Mouse (Mus musculus) heart, embryonic 12.5 days (tissue): ENCODE results near the gene Gm28043. TPM values are rescaled to one million over a fixed set of nuclear protein-coding genes. Genes with fewer than 3 reads are reported as not detected.
A peak's percentile ranks its signal among the peaks of the same experiment; 100 is the strongest.

ENCODE experiments used
- ATAC-seq: fragments of 200-750 bp; cut with Nextera tagmentation; 2 replicates; pipeline ENCODE4 v1.8.0; 2017; ENCODE audit warnings: moderate TSS enrichment, moderate library complexity; ENCODE audit not compliant: insufficient number of reproducible peaks, low FRiP score
- H3K27ac ChIP-seq: fragments of 300-500 bp; sonication (generic); 2 replicates; pipeline ENCODE4 v1.5.1; 2016; ENCODE audit warnings: mild to moderate bottlenecking, moderate library complexity; ENCODE audit not compliant: poor library complexity, severe bottlenecking
- H3K27me3 ChIP-seq: fragments of 300-500 bp; sonication (generic); replicated peaks from 2 replicates; pipeline ENCODE4 v1.6.1; 2016; ENCODE audit warnings: mild to moderate bottlenecking, moderate library complexity
- H3K36me3 ChIP-seq: fragments of 300-500 bp; sonication (generic); 2 replicates; pipeline ENCODE4 v1.6.1; 2016; ENCODE audit warnings: mild to moderate bottlenecking, moderate library complexity
- H3K4me1 ChIP-seq: fragments of 300-500 bp; sonication (generic); replicated peaks from 2 replicates; pipeline ENCODE4 v1.6.1; 2016; ENCODE audit warnings: mild to moderate bottlenecking
- H3K4me2 ChIP-seq: fragments of 300-500 bp; sonication (generic); 2 replicates; pipeline ENCODE4 v1.6.1; 2016; ENCODE audit warnings: mild to moderate bottlenecking, moderate library complexity
- H3K4me3 ChIP-seq: fragments of 300-500 bp; sonication (generic); 2 replicates; pipeline ENCODE4 v1.5.1; 2016; ENCODE audit warnings: mild to moderate bottlenecking
- H3K9ac ChIP-seq: fragments of 300-500 bp; sonication (generic); 2 replicates; pipeline ENCODE4 v1.6.1; 2016; ENCODE audit warnings: mild to moderate bottlenecking, moderate library complexity
- H3K9me3 ChIP-seq: fragments of 300-500 bp; sonication (generic); replicated peaks from 2 replicates; pipeline ENCODE4 v1.6.1; 2016; ENCODE audit warnings: mild to moderate bottlenecking, moderate library complexity
- WGBS: fragments of 180-500 bp; shearing (Covaris S2); methylation state at CpG from one replicate; pipeline ENCODE4 v1.1.7; 2016; 5-methylcytosine and 5-hydroxymethylcytosine counted together
- polyA plus RNA-seq: library from polyadenylated mRNA; unstranded; fragments of >200 nt; fragmentation: Nextera tagmentation; extraction: Ambion mirVana; gene quantifications from 2 replicates; pipeline ENCODE4 v1.2.1, GENCODE M21; 2016

The Gm28043 gene
- polyA plus RNA-seq, 1 experiment from 2014 or later, result 2.1 TPM

DNA sequence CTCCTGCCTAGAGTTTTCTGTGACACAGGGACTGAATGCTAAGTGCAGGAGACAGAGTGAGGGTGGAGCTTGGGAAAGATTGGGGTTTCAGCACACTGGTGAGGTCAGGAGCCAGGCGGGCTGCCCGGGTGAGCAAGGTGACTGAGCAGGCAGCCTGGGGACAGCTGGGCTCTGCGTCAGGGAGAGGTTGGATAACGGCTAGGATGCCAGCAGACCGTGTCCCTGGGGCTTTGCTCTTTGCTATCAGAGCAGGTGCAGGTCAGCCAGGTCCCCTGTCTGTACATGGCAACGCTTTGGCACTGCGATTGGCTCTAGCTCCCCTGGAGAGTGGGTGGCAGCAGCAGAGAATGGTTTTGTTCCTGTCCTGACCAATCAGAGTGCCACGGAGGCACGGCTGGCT, 12.6 kb downstream of the Gm28043 start:
- 93% methylated on average over 9 of the region's 9 CpGs for WGBS
- Histone ChIP-seq H3K9ac (no peak overlapping the region), H3K36me3 (peaks cover 94% of the 10 kb centered on the region)

DNA sequence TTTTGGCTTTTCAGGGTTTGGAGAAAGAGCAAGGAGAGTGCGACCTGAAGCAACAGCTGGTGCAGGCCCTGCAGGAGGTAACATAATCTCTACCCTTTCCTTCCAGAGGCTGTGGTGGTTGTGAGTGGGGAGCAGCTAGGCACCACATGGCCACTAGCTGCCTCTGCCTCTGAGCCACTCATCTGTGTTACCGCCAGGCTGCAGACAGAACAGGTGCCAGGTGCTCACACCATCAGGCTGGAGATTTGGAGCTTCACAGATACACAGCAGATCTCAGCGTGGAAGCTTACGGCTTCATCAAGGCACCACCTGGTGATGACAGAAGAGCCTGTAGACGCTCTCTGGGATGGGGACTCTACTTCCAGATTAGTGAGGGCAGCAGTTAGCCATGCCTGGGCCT, 14.3 kb downstream of the Gm28043 start:
- ATAC-seq, result no peak
- no peak overlapping the region for H3K4me3 ChIP-seq
- H3K27ac ChIP-seq, result no peak overlapping the region
- H3K4me2 ChIP-seq, result no peak overlapping the region
- WGBS, result 74% methylated on average over 5 of the region's 5 CpGs
- no peaks in the 10 kb centered on the region for H3K27me3 ChIP-seq
- H3K9ac ChIP-seq, result no peak overlapping the region
- no peaks in the 10 kb centered on the region for H3K9me3 ChIP-seq
- H3K4me1 ChIP-seq, result no peaks in the 10 kb centered on the region
- H3K36me3 ChIP-seq, result peaks cover 93% of the 10 kb centered on the region

More for the DNA sequence above, 12.6 kb downstream of the Gm28043 start:
- H3K4me1 ChIP-seq, result no peaks in the 10 kb centered on the region
- H3K9me3 ChIP-seq, result no peaks in the 10 kb centered on the region
- no peak overlapping the region for H3K27ac ChIP-seq
- H3K27me3 ChIP-seq, result no peaks in the 10 kb centered on the region
- no peak overlapping the region for H3K4me3 ChIP-seq
- no peak for ATAC-seq
- H3K4me2 ChIP-seq, result no peak overlapping the region

- H3K4me2 ChIP-seq, result no peak overlapping the region
- H3K4me3 ChIP-seq, result no peak overlapping the region
- ATAC-seq, result no peak
- H3K9ac ChIP-seq, result no peak overlapping the region
- WGBS, result 49% methylated on average over 5 of the region's 5 CpGs
- peaks cover 95% of the 10 kb centered on the region for H3K36me3 ChIP-seq
- no peaks in the 10 kb centered on the region for H3K9me3 ChIP-seq
- no peaks in the 10 kb centered on the region for H3K27me3 ChIP-seq
- H3K27ac ChIP-seq, result no peak overlapping the region
- H3K4me1 ChIP-seq, result no peaks in the 10 kb centered on the region
Observed at GRCm38 (mm10) chr17:29629620-29630019, 14.9 kb downstream of the Gm28043 start.

DNA sequence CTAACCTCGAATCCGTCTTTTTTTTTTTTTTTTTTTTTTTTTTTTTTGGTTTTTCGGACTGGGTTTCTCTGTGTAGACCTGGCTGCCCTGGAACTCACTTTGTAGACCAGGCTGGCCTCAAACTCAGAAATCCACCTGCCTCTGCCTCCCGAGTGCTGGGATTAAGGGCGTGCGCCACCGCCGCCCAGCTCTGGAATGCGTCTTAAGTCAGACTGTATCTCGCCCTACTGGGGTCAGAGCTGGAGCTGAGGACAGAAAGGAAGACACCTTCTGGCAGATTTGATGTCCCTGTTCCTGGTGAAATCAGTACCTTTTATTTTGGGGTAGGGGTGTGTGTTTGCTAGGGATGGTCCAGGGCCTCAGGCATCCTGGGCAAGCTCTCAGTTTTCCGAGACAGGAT, 17.6 kb downstream of the Gm28043 start:
- no peak overlapping the region for H3K27ac ChIP-seq
- H3K4me1 ChIP-seq, result peaks cover 9% of the 10 kb centered on the region
- H3K4me2 ChIP-seq, result no peak overlapping the region
- 90% methylated on average over 11 of the region's 11 CpGs for WGBS
- no peak for ATAC-seq
- H3K4me3 ChIP-seq, result no peak overlapping the region
- H3K36me3 ChIP-seq, result peaks cover 93% of the 10 kb centered on the region
- no peak overlapping the region for H3K9ac ChIP-seq
- H3K27me3 ChIP-seq, result no peaks in the 10 kb centered on the region
- H3K9me3 ChIP-seq, result no peaks in the 10 kb centered on the region

- no peak overlapping the region for H3K4me3 ChIP-seq
- H3K4me1 ChIP-seq, result peaks cover 16% of the 10 kb centered on the region
- H3K27ac ChIP-seq, result no peak overlapping the region
- no peaks in the 10 kb centered on the region for H3K9me3 ChIP-seq
- H3K36me3 ChIP-seq, result peaks cover 88% of the 10 kb centered on the region
- no peaks in the 10 kb centered on the region for H3K27me3 ChIP-seq
- ATAC-seq, result no peak
- WGBS, result 84% methylated on average over 8 of the region's 8 CpGs
- no peak overlapping the region for H3K4me2 ChIP-seq
- no peak overlapping the region for H3K9ac ChIP-seq
Observed at GRCm38 (mm10) chr17:29635492-29635891, 20.8 kb downstream of the Gm28043 start.

DNA sequence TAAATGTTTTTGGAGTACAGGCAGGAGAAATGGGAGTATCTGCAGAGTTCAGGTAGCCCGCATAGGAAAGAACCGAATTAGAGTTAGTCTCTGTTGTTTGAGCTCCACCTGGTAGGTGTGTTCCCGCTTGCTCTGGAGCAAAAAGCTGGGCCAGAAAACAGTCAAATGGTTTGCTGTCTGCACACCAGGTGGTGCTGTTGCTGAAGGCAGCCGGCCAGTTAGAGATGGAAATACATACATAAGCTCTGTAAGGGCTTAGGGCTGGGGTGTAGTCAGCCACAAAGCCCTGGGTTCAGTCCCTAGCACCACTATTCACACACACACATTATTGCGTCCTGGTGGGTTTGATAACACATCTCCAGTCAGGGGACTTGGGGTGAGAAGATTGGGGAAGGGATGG, 21.4 kb downstream of the Gm28043 start:
- Histone ChIP-seq H3K4me3 (no peak overlapping the region), H3K4me2 (no peak overlapping the region), H3K27me3 (no peaks in the 10 kb centered on the region), H3K4me1 (peaks cover 16% of the 10 kb centered on the region), H3K9me3 (no peaks in the 10 kb centered on the region), H3K9ac (no peak overlapping the region), H3K27ac (no peak overlapping the region), H3K36me3 (peaks cover 88% of the 10 kb centered on the region)
- 60% methylated on average over 5 of the region's 5 CpGs for WGBS
- ATAC-seq, result no peak

- Histone ChIP-seq H3K36me3 (peaks cover 90% of the 10 kb centered on the region), H3K4me1 (peaks cover 16% of the 10 kb centered on the region), H3K9ac (no peak overlapping the region), H3K4me3 (no peak overlapping the region), H3K27ac (no peak overlapping the region), H3K9me3 (no peaks in the 10 kb centered on the region), H3K27me3 (no peaks in the 10 kb centered on the region), H3K4me2 (no peak overlapping the region)
- ATAC-seq, result peak; percentile 39; the same call in 1 of the 2 replicates
- 73% methylated on average over 4 of the region's 4 CpGs for WGBS
Observed at GRCm38 (mm10) chr17:29637377-29637776, 22.7 kb downstream of the Gm28043 start.

GRCm38 (mm10) chr17:29637895-29638294, 23.2 kb downstream of the Gm28043 start:
- no peak for ATAC-seq
- WGBS, result 61% methylated on average over 8 of the region's 8 CpGs
- Histone ChIP-seq H3K27me3 (no peaks in the 10 kb centered on the region), H3K4me3 (no peak overlapping the region), H3K27ac (peak overlapping the region; percentile 22; the same call in 1 of the 2 replicates), H3K9ac (no peak overlapping the region), H3K4me2 (no peak overlapping the region), H3K36me3 (peaks cover 91% of the 10 kb centered on the region), H3K4me1 (peaks cover 16% of the 10 kb centered on the region), H3K9me3 (no peaks in the 10 kb centered on the region)

DNA sequence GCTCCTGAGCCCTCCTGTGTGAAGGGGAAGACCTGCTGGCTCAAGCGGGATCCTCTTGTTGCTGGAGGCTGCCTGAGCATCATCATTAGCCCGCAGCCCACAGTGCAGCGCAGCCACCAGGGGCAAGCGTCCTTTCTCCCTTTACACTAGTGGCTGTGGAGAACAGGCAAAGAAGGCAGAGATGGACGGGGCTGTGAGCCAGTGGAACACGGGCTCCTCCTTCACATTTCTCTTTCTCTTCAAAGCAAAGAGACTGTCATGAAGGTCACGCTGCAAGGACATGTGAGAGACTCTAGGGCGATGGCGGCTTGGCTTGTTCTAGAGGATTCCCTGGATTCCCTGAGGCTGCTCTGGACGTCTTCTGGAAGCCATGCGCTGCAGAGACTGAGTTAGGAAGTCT, 26.3 kb downstream of the Gm28043 start:
- Histone ChIP-seq H3K27ac (no peak overlapping the region), H3K9ac (no peak overlapping the region), H3K4me3 (no peak overlapping the region), H3K36me3 (peaks cover 66% of the 10 kb centered on the region), H3K27me3 (no peaks in the 10 kb centered on the region), H3K9me3 (no peaks in the 10 kb centered on the region), H3K4me2 (no peak overlapping the region), H3K4me1 (peaks cover 26% of the 10 kb centered on the region)
- WGBS, result 84% methylated on average over 11 of the region's 11 CpGs
- ATAC-seq, result no peak

GRCm38 (mm10) chr17:29642219-29642618, 27.5 kb downstream of the Gm28043 start:
- H3K9me3 ChIP-seq, result no peaks in the 10 kb centered on the region
- 68% methylated on average over 3 of the region's 3 CpGs for WGBS
- peaks cover 62% of the 10 kb centered on the region for H3K36me3 ChIP-seq
- peaks cover 18% of the 10 kb centered on the region for H3K4me1 ChIP-seq
- no peaks in the 10 kb centered on the region for H3K27me3 ChIP-seq
- no peak overlapping the region for H3K9ac ChIP-seq
- no peak overlapping the region for H3K4me2 ChIP-seq
- no peak for ATAC-seq
- no peak overlapping the region for H3K27ac ChIP-seq
- no peak overlapping the region for H3K4me3 ChIP-seq

- Histone ChIP-seq H3K4me3 (peak overlapping the region; percentile 13; the same call in 1 of the 2 replicates), H3K9ac (no peak overlapping the region), H3K27ac (0 out of 2 replicates have a peak overlapping the region, but pooled peaks have one; percentile 34), H3K4me1 (peaks cover 16% of the 10 kb centered on the region; the same call in 1 of the 2 replicates), H3K36me3 (peaks cover 6% of the 10 kb centered on the region), H3K9me3 (0 out of 2 replicates have a peak, but pooled peaks cover 3% of the 10 kb centered on the region), H3K27me3 (no peaks in the 10 kb centered on the region), H3K4me2 (no peak overlapping the region)
- WGBS, result 23% methylated on average over 2 of the region's 2 CpGs
- peak; percentile 87 for ATAC-seq
Observed at GRCm38 (mm10) chr17:29658249-29658648, 43.6 kb downstream of the Gm28043 start.

GRCm38 (mm10) chr17:29660076-29660761, 45.5 kb downstream of the Gm28043 start, which contains the start of gene Cmtr1:
Gene Cmtr1 (plus strand): TSS chr17:29660595.
- 1% methylated on average over 41 of the region's 41 CpGs for WGBS
- no peaks in the 10 kb centered on the region for H3K27me3 ChIP-seq

More at GRCm38 (mm10) chr17:29660076-29660761, 45.5 kb downstream of the Gm28043 start, which contains the start of gene Cmtr1:
- Histone ChIP-seq H3K27ac (peak within 1 kb of the TSS; percentile 94), H3K9me3 (no peaks in the 10 kb centered on the region), H3K36me3 (peaks cover 22% of the 10 kb centered on the region), H3K4me3 (peak within 1 kb of the TSS; percentile 87), H3K4me1 (peaks cover 16% of the 10 kb centered on the region; the same call in 1 of the 2 replicates), H3K4me2 (peak within 1 kb of the TSS; percentile 79), H3K9ac (peak within 1 kb of the TSS; percentile 96)
- ATAC-seq, result peak; percentile 97
